Mouse (Mus musculus) E14TG2a.4 (cell line): ENCODE measurements around the gene Cacna1d.

Experiments
- CTCF ChIP-seq: conservative IDR thresholded peaks from 2 replicates; pipeline ENCODE4 v1.5.1; 2014; ENCODE audit warnings: low read length
- NANOG ChIP-seq: IDR thresholded peaks from 2 replicates; pipeline ENCODE4 v1.6.1; 2014; ENCODE audit warnings: borderline replicate concordance, low read length, mixed read lengths

DNA sequence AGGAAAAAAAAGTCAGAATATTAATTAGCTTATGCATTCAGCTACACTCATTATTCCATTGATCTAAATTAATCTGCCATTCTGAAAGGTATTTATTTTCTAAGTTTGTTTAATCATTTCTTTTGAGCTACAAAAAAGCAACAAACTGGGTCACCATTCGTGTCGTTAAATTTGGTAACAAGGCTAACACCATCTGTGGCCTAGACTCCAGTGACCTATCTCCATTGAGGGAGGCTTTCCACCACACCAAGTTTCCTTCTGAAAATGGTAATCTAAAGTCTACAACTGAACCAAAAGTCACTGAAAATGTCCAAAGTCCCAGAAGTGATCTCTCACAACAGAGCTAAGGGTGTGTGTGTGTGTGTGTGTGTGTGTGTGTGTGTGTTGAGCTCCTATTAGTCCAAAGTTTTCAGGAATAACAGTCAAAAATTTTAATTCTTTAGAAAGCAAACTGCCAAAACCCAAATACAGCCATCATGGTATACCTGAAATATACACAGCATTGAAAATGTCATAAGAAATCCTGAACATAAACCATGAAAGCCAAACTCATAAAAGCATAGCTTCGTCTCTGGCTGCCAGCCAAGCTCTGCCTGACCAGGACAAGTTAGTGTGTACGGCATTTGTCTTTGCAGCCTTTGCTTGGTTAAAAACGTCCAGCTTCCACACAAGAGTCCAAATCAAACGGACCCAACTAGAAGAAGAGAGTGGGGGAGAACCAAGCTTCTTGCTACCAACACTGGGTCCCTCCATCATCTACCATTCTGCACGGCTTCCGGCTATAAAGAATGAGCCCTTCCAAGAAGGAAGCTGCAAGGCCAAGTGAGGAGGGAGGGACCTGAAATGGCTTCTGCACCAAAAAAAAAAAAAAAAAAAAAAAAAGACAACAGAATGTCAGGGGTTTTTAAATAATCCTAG is 146.0 kb downstream of the Cacna1d start:
- TF ChIP-seq CTCF, result no peak
- TF ChIP-seq NANOG, result no peak
